ENCODE assay signal across 15 mouse cellular contexts in genomic region chr11:54698636-54699035, GRCm38 (mm10).
A peak's percentile ranks its signal among the peaks of the same experiment; 100 is the strongest.
DNase-seq lines count a peak whose midpoint lies in the region.
"Had no signal": no experiment of that assay in that cellular context is flagged by ENCODE, and none has a peak within 500 bp of the region (broad histone marks: within the 10 kb centered on the region; RNA-seq: fewer than 3 reads in every experiment).

No protein-coding gene starts in this region.

- DNase-seq in heart, adult 11 months, result peak; percentile 61
- DNase-seq in heart, postnatal 10 days, result no peak
- peak; percentile 51 to 57 for DNase-seq in spleen, postnatal 36 days (ENCODE audit: low spot score in 2 of 2)
- DNase-seq in spleen, postnatal 10 days (ENCODE audit: low spot score in 2 of 2), result no peak
- no peak for DNase-seq in urinary bladder, adult 18-20 months (ENCODE audit: low spot score in 2 of 2)
- DNase-seq: adrenal gland, adult 2 months; adrenal gland, postnatal 10 days; adrenal gland, postnatal 25 days; cerebellum, adult 11 months; cerebellum, adult 18-20 months; cerebellum, adult 8-10 months; cerebellum, adult 9-11 months; cerebellum, postnatal 14 days; cerebellum, postnatal 36 days; embryo, embryonic 11 days had no signal

- intact Hi-C loops in heart, postnatal 10 days (cut with DNase I), result no loop called here

Comparison
In these comparisons a context has a peak if more than half of its experiments do, and no peak if none do; other contexts are left out.
1. DNase-seq: peak in heart, adult 11 months (single experiment) and spleen, postnatal 36 days (2 of 2); none in heart, postnatal 10 days (0 of 2), spleen, postnatal 10 days (0 of 2) and urinary bladder, adult 18-20 months (0 of 2).